Mouse (Mus musculus): Measurements from ENCODE around the gene Ufsp2. TPM values are rescaled to one million over a fixed set of nuclear protein-coding genes. Genes with fewer than 3 reads are reported as not detected.
A peak's percentile ranks its signal among the peaks of the same experiment; 100 is the strongest.

The Ufsp2 gene
- total RNA-seq (2012; rRNA removed), result 17.1 and 21.7 TPM in 2 replicates

DNA sequence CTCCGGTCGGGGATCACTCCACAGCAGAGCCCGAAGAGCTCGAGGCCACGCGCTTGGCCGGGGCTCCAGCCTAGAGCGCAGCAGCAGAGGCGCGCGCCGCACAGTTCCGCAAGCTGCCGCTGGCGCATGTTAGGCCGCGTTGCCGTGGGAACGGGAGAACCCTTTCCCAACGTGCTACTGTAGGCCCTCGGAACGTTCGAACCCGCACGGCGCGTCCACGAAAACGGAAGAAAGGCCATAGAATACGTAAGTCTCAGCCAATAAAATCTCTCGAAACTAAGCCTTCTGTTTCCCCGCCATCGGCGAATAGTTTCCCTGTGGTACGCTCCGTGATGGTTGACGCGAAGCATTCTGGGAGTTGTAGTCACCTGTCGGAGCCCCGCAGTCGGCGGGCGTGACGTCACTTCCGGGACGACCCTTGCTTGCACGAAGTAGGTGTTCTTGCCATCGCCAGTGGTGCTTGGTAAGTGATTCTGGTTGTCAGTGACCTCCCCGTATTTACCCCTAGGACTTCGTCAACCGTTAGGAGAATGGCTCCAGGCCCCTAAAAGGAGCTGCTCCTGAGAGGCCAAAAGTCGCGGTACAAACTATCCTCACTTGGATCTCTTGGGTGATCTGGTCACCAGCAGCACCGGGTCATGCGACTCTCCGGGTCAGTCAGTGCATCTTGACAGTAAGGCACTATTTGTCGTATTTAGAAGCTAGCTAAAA lies at the start of gene Ufsp2, which contains the start of gene 1700029J07Rik:
Gene Ufsp2 (plus strand): TSS at position 403 of the 711 bp plus-strand sequence.
Gene 1700029J07Rik (minus strand): TSS at position 127 of the 711 bp plus-strand sequence.
- peak; percentile 90 for DNase-seq (ENCODE audit: low read depth, low spot score)
- Histone ChIP-seq H3K9me3 (ENCODE audit: control insufficient read depth, insufficient read depth, low read depth, low read length) (no peaks in the 10 kb centered on the region), H3K4me1 (ENCODE audit: control insufficient read depth in 2 of 2, insufficient read depth in 2 of 2, low read length in 2 of 2, poor library complexity in 1 of 2) (no peaks in the 10 kb centered on the region), H3K36me3 (ENCODE audit: control insufficient read depth, insufficient read depth, low read length, poor library complexity, severe bottlenecking) (no peaks in the 10 kb centered on the region; the same call in 1 of the 2 replicates), H3K9ac (ENCODE audit: insufficient read depth, low read depth, low read length, poor library complexity, severe bottlenecking) (peak within 1 kb of the TSS; percentile 62), H3K27ac (ENCODE audit: insufficient read depth, low read depth, low read length, poor library complexity, severe bottlenecking) (no peak within 1 kb of the TSS), H3K4me3 (ENCODE audit: insufficient read depth in 1 of 2, low read depth in 1 of 2, low read length in 2 of 2, poor library complexity in 1 of 2, severe bottlenecking in 1 of 2) (peak within 1 kb of the TSS; percentile 64 to 86)
- peak; percentile 90 for TF ChIP-seq HCFC1 (IDR thresholded peaks at IDR 0.05; ENCODE audit: borderline replicate concordance, insufficient read depth, low read length)
- TF ChIP-seq MAFK (IDR thresholded peaks at IDR 0.05; ENCODE audit: insufficient read depth, low read depth, low read length), result no peak
- TF ChIP-seq CHD2 (IDR thresholded peaks at IDR 0.05; ENCODE audit: low read depth, low read length), result no peak
- in situ Hi-C loops (cut with MboI; ENCODE audit: low sequenced_read_pairs in 2 of 2, unreplicated experiment in 2 of 2), result no loop called here

DNA sequence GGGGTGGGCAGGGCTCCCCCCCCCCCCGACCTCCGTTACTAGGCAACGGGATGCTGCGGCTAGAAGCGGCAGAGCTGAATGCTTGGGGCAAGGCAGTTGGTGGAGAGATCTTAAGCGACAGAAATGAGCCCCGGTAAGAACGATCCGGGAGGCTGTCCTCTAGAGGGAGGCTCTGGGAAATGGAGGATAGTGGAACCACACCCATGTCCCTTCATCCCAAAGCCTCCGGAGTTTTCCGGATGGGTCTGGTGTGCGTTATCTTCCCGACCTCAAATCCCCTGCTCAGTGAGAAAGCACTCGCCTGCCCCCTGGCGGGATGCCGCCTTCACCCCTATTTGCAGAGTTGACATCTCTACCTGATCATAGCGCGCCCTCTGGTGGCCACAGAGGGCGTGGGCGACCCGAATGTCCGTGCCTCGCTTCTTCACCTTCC lies 40.7 kb upstream of the Ufsp2 start, which contains the start of gene Ccdc110:
Gene Ccdc110 (plus strand): TSS at position 38 of the 433 bp plus-strand sequence.
- Histone ChIP-seq H3K4me1 (ENCODE audit: control insufficient read depth in 2 of 2, insufficient read depth in 2 of 2, low read length in 2 of 2, poor library complexity in 1 of 2) (no peaks in the 10 kb centered on the region), H3K27ac (ENCODE audit: insufficient read depth, low read depth, low read length, poor library complexity, severe bottlenecking) (no peak within 1 kb of the TSS)

DNA sequence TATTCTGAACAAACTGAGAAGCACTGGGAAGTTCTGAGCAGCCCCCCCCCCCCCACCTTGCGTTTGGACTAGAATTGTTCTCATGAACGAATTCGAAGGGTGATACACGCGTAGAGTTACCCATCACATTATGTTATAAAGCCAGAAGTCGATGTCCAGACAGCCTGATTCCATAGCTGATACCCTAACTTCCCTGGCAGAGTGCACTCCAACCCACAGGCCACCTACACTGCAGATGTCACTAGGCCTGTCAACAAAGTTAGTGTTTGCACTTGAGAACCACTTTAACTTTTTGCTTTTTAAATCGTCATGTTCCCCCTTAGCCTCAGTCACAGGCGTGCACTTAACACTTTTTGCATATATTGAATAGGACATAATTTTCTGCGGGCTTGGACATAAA lies 38.3 kb upstream of the Ufsp2 start:
- in situ Hi-C loops (cut with MboI; ENCODE audit: low sequenced_read_pairs in 2 of 2, unreplicated experiment in 2 of 2), result loop anchor here (10.0 kb wide), 3 partner anchors 122 to 482 kb away; no protein-coding TSS in a partner anchor
- no peaks in the 10 kb centered on the region; the same call in 1 of the 2 replicates for H3K36me3 ChIP-seq (ENCODE audit: control insufficient read depth, insufficient read depth, low read length, poor library complexity, severe bottlenecking)
- no peak overlapping the region for H3K4me3 ChIP-seq (ENCODE audit: insufficient read depth in 1 of 2, low read depth in 1 of 2, low read length in 2 of 2, poor library complexity in 1 of 2, severe bottlenecking in 1 of 2)
- no peaks in the 10 kb centered on the region for H3K4me1 ChIP-seq (ENCODE audit: control insufficient read depth in 2 of 2, insufficient read depth in 2 of 2, low read length in 2 of 2, poor library complexity in 1 of 2)
- H3K9ac ChIP-seq (ENCODE audit: insufficient read depth, low read depth, low read length, poor library complexity, severe bottlenecking), result no peak overlapping the region
- no peak for TF ChIP-seq CHD2 (IDR thresholded peaks at IDR 0.05; ENCODE audit: low read depth, low read length)
- TF ChIP-seq ZNF384 (IDR thresholded peaks at IDR 0.05; ENCODE audit: low read depth, low read length), result no peak
- no peak for TF ChIP-seq MAFK (IDR thresholded peaks at IDR 0.05; ENCODE audit: insufficient read depth, low read depth, low read length)
- TF ChIP-seq ZC3H11A (IDR thresholded peaks at IDR 0.05; ENCODE audit: borderline replicate concordance, low read depth, low read length), result no peak
- no peak for TF ChIP-seq HCFC1 (IDR thresholded peaks at IDR 0.05; ENCODE audit: borderline replicate concordance, insufficient read depth, low read length)
- DNase-seq (ENCODE audit: low read depth, low spot score), result no peak
- no peak overlapping the region for H3K27ac ChIP-seq (ENCODE audit: insufficient read depth, low read depth, low read length, poor library complexity, severe bottlenecking)
- H3K9me3 ChIP-seq (ENCODE audit: control insufficient read depth, insufficient read depth, low read depth, low read length), result no peaks in the 10 kb centered on the region

More for the DNA sequence above, 40.7 kb upstream of the Ufsp2 start, which contains the start of gene Ccdc110:
- in situ Hi-C loops (cut with MboI; ENCODE audit: low sequenced_read_pairs in 2 of 2, unreplicated experiment in 2 of 2), result loop anchor here (5.0 to 10.0 kb wide), 4 partner anchors 120 to 482 kb away; no protein-coding TSS in a partner anchor
- Histone ChIP-seq H3K4me3 (ENCODE audit: insufficient read depth in 1 of 2, low read depth in 1 of 2, low read length in 2 of 2, poor library complexity in 1 of 2, severe bottlenecking in 1 of 2) (no peak within 1 kb of the TSS), H3K36me3 (ENCODE audit: control insufficient read depth, insufficient read depth, low read length, poor library complexity, severe bottlenecking) (no peaks in the 10 kb centered on the region; the same call in 1 of the 2 replicates), H3K9ac (ENCODE audit: insufficient read depth, low read depth, low read length, poor library complexity, severe bottlenecking) (no peak within 1 kb of the TSS), H3K9me3 (ENCODE audit: control insufficient read depth, insufficient read depth, low read depth, low read length) (no peaks in the 10 kb centered on the region)
- peak; percentile 94 for DNase-seq (ENCODE audit: low read depth, low spot score)
- peak; percentile 100 for TF ChIP-seq ZC3H11A (IDR thresholded peaks at IDR 0.05; ENCODE audit: borderline replicate concordance, low read depth, low read length)
- TF ChIP-seq CHD2 (IDR thresholded peaks at IDR 0.05; ENCODE audit: low read depth, low read length), result no peak

DNA sequence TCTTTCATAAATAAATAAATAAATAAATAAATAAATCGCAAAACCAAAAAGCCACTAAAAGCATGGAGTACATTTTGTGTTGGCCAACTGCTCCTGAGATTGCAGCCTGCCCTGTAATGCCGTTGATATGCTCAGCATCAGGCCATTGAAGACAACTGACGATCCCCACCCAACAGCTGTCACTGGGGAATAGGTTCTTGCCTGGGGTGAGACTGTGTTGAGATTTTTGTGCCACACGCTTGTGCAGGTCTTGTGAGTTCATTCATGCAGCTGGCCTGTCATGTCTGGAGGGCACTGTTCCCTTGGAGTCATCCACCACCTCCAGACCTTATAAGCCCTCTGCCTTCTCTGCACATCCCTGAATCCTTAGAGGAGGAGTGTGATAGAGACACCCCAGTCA lies 29.0 kb upstream of the Ufsp2 start:
- Histone ChIP-seq H3K9ac (ENCODE audit: insufficient read depth, low read depth, low read length, poor library complexity, severe bottlenecking) (no peak overlapping the region), H3K9me3 (ENCODE audit: control insufficient read depth, insufficient read depth, low read depth, low read length) (no peaks in the 10 kb centered on the region), H3K4me3 (ENCODE audit: insufficient read depth in 1 of 2, low read depth in 1 of 2, low read length in 2 of 2, poor library complexity in 1 of 2, severe bottlenecking in 1 of 2) (no peak overlapping the region), H3K36me3 (ENCODE audit: control insufficient read depth, insufficient read depth, low read length, poor library complexity, severe bottlenecking) (no peaks in the 10 kb centered on the region), H3K4me1 (ENCODE audit: control insufficient read depth in 2 of 2, insufficient read depth in 2 of 2, low read length in 2 of 2, poor library complexity in 1 of 2) (no peaks in the 10 kb centered on the region), H3K27ac (ENCODE audit: insufficient read depth, low read depth, low read length, poor library complexity, severe bottlenecking) (no peak overlapping the region)
- in situ Hi-C loops (cut with MboI; ENCODE audit: low sequenced_read_pairs in 2 of 2, unreplicated experiment in 2 of 2), result no loop called here
- TF ChIP-seq ZNF384 (IDR thresholded peaks at IDR 0.05; ENCODE audit: low read depth, low read length) (no peak), ZC3H11A (IDR thresholded peaks at IDR 0.05; ENCODE audit: borderline replicate concordance, low read depth, low read length) (no peak), HCFC1 (IDR thresholded peaks at IDR 0.05; ENCODE audit: borderline replicate concordance, insufficient read depth, low read length) (no peak), MAFK (IDR thresholded peaks at IDR 0.05; ENCODE audit: insufficient read depth, low read depth, low read length) (no peak), CHD2 (IDR thresholded peaks at IDR 0.05; ENCODE audit: low read depth, low read length) (no peak)
- DNase-seq (ENCODE audit: low read depth, low spot score), result no peak
